Mouse (Mus musculus) liver, embryonic 13.5 days (tissue): Measurements from ENCODE around the gene Calm5. TPM values are rescaled to one million over a fixed set of nuclear protein-coding genes. Genes with fewer than 3 reads are reported as not detected.
"Not testable (repeated sequence)": the region's sequence is repeated elsewhere in the genome, so short reads cannot be mapped to it uniquely, and the experiment has no call there.

Experiments
- ATAC-seq: fragments of 200-750 bp; cut with Nextera tagmentation; 2 replicates; pipeline ENCODE4 v1.8.0; 2017; ENCODE audit warnings: low read depth, mild to moderate bottlenecking, moderate number of reproducible peaks, moderate library complexity
- DNase-seq: peaks from one replicate; pipeline ENCODE4 v3.0.0; 2022
- H3K27ac ChIP-seq: fragments of 300-500 bp; sonication (generic); 2 replicates; pipeline ENCODE4 v1.5.1; 2015; ENCODE audit warnings: moderate library complexity, mild to moderate bottlenecking, inconsistent platforms
- H3K27me3 ChIP-seq: fragments of 300-500 bp; sonication (generic); 2 replicates; pipeline ENCODE4 v1.6.1; 2015; ENCODE audit warnings: mild to moderate bottlenecking, inconsistent platforms
- H3K36me3 ChIP-seq: fragments of 300-500 bp; sonication (generic); 2 replicates; pipeline ENCODE4 v1.6.1; 2015; ENCODE audit warnings: mild to moderate bottlenecking, inconsistent platforms
- H3K4me1 ChIP-seq: fragments of 300-500 bp; sonication (generic); replicated peaks from 2 replicates; pipeline ENCODE4 v1.6.1; 2015; ENCODE audit warnings: inconsistent platforms
- H3K4me2 ChIP-seq: fragments of 300-500 bp; sonication (generic); 2 replicates; pipeline ENCODE4 v1.6.1; 2015; ENCODE audit warnings: inconsistent platforms, mild to moderate bottlenecking, moderate library complexity
- H3K4me3 ChIP-seq: fragments of 300-500 bp; sonication (generic); replicated peaks from 2 replicates; pipeline ENCODE4 v1.5.1; 2015; ENCODE audit warnings: mild to moderate bottlenecking, inconsistent platforms
- H3K9ac ChIP-seq: fragments of 300-500 bp; sonication (generic); 2 replicates; pipeline ENCODE4 v1.6.1; 2015; ENCODE audit warnings: mild to moderate bottlenecking, inconsistent platforms
- H3K9me3 ChIP-seq: fragments of 300-500 bp; sonication (generic); replicated peaks from 2 replicates; pipeline ENCODE4 v1.6.1; 2016; ENCODE audit warnings: inconsistent platforms
- WGBS: fragments of 180-500 bp; shearing (Covaris S2); methylation state at CpG from one replicate; pipeline ENCODE4 v1.1.7; 2015; ENCODE audit not compliant: insufficient replicate concordance; 5-methylcytosine and 5-hydroxymethylcytosine counted together
- polyA plus RNA-seq: library from polyadenylated mRNA; unstranded; fragments of >200 nt; fragmentation: Nextera tagmentation; extraction: Ambion mirVana; gene quantifications from 2 replicates; pipeline ENCODE4 v1.2.1, GENCODE M21; 2015

Gene Calm5
- not detected in 2 replicates for polyA plus RNA-seq

GRCm38 (mm10) chr13:3853648-3854333 is at the start of gene Calm5:
Gene Calm5 (plus strand): TSS chr13:3854173.
- 36% methylated on average over 3 of the region's 3 CpGs for WGBS
- DNase-seq, H3K4me2 ChIP-seq, H3K27me3 ChIP-seq, H3K9me3 ChIP-seq, H3K9ac ChIP-seq, H3K4me3 ChIP-seq, H3K4me1 ChIP-seq, H3K36me3 ChIP-seq, H3K27ac ChIP-seq: not testable (repeated sequence)
- ATAC-seq = 0 out of 2 replicates have a peak, but pooled peaks have one; percentile 45

GRCm38 (mm10) chr13:3804186-3804585 is 49.8 kb upstream of the Calm5 start, which contains the start of gene Calml3:
Gene Calml3 (minus strand): TSS chr13:3804316.
- no peak within 1 kb of the TSS for H3K4me3 ChIP-seq
- 75% methylated on average over 13 of the region's 13 CpGs for WGBS
- no peak within 1 kb of the TSS for H3K27ac ChIP-seq
- H3K9me3 ChIP-seq = no peaks in the 10 kb centered on the region
- H3K4me2 ChIP-seq = no peak within 1 kb of the TSS
- H3K9ac ChIP-seq = no peak within 1 kb of the TSS
- H3K4me1 ChIP-seq = peaks cover 5% of the 10 kb centered on the region; the same call in 1 of the 2 replicates
- H3K27me3 ChIP-seq = no peaks in the 10 kb centered on the region
- ATAC-seq = no peak
- no peaks in the 10 kb centered on the region for H3K36me3 ChIP-seq
- DNase-seq = no peak

- DNase-seq = no peak
- no peak overlapping the region for H3K9ac ChIP-seq
- WGBS = 59% methylated on average over 2 of the region's 2 CpGs
- peaks cover 5% of the 10 kb centered on the region; the same call in 1 of the 2 replicates for H3K4me1 ChIP-seq
- H3K27me3 ChIP-seq = no peaks in the 10 kb centered on the region
- no peak overlapping the region for H3K4me2 ChIP-seq
- H3K9me3 ChIP-seq = no peaks in the 10 kb centered on the region
- H3K36me3 ChIP-seq = no peaks in the 10 kb centered on the region
- ATAC-seq = no peak
- no peak overlapping the region for H3K27ac ChIP-seq
- H3K4me3 ChIP-seq = no peak overlapping the region
Observed at GRCm38 (mm10) chr13:3805132-3805531, 48.8 kb upstream of the Calm5 start.

GRCm38 (mm10) chr13:3805638-3806037 is 48.3 kb upstream of the Calm5 start:
- Histone ChIP-seq H3K9me3 (no peaks in the 10 kb centered on the region), H3K4me1 (peaks cover 5% of the 10 kb centered on the region; the same call in 1 of the 2 replicates), H3K9ac (no peak overlapping the region), H3K27me3 (no peaks in the 10 kb centered on the region), H3K4me2 (no peak overlapping the region), H3K36me3 (no peaks in the 10 kb centered on the region), H3K27ac (no peak overlapping the region), H3K4me3 (no peak overlapping the region)
- ATAC-seq (no peak), DNase-seq (no peak)
- 25% methylated on average over 5 of the region's 5 CpGs for WGBS

GRCm38 (mm10) chr13:3807131-3807827 is 46.7 kb upstream of the Calm5 start:
- peaks cover 5% of the 10 kb centered on the region; the same call in 1 of the 2 replicates for H3K4me1 ChIP-seq
- no peak overlapping the region for H3K4me2 ChIP-seq
- H3K27ac ChIP-seq = no peak overlapping the region
- no peak overlapping the region for H3K9ac ChIP-seq
- no peak overlapping the region for H3K4me3 ChIP-seq
- WGBS = 66% methylated on average over 7 of the region's 7 CpGs
- no peaks in the 10 kb centered on the region for H3K9me3 ChIP-seq
- H3K27me3 ChIP-seq = no peaks in the 10 kb centered on the region
- ATAC-seq (no peak), DNase-seq (no peak)
- no peaks in the 10 kb centered on the region for H3K36me3 ChIP-seq

GRCm38 (mm10) chr13:3818012-3818739 is 35.8 kb upstream of the Calm5 start:
- DNase-seq = no peak
- H3K4me1 ChIP-seq = no peaks in the 10 kb centered on the region
- no peak overlapping the region for H3K27ac ChIP-seq
- no peak overlapping the region for H3K4me2 ChIP-seq
- H3K9ac ChIP-seq = no peak overlapping the region
- WGBS = 46% methylated on average over 5 of the region's 5 CpGs
- H3K36me3 ChIP-seq = no peaks in the 10 kb centered on the region
- ATAC-seq = no peak
- no peaks in the 10 kb centered on the region for H3K27me3 ChIP-seq
- H3K9me3 ChIP-seq = no peaks in the 10 kb centered on the region
- no peak overlapping the region for H3K4me3 ChIP-seq

GRCm38 (mm10) chr13:3818740-3819076 is 35.3 kb upstream of the Calm5 start:
- H3K4me2 ChIP-seq = no peak overlapping the region
- WGBS = 83% methylated on average over 2 of the region's 2 CpGs
- H3K9ac ChIP-seq = no peak overlapping the region
- no peaks in the 10 kb centered on the region for H3K36me3 ChIP-seq
- no peak overlapping the region for H3K4me3 ChIP-seq
- ATAC-seq (no peak), DNase-seq (no peak)
- no peaks in the 10 kb centered on the region for H3K27me3 ChIP-seq
- no peaks in the 10 kb centered on the region for H3K4me1 ChIP-seq
- H3K27ac ChIP-seq = no peak overlapping the region
- H3K9me3 ChIP-seq = no peaks in the 10 kb centered on the region

- no peak overlapping the region for H3K4me2 ChIP-seq
- H3K9me3 ChIP-seq = no peaks in the 10 kb centered on the region
- no peak overlapping the region for H3K9ac ChIP-seq
- H3K4me3 ChIP-seq = no peak overlapping the region
- H3K27ac ChIP-seq = no peak overlapping the region
- DNase-seq = no peak
- no peaks in the 10 kb centered on the region for H3K27me3 ChIP-seq
- ATAC-seq = no peak
- no peaks in the 10 kb centered on the region for H3K4me1 ChIP-seq
- H3K36me3 ChIP-seq = no peaks in the 10 kb centered on the region
- 50% methylated on average over 4 of the region's 4 CpGs for WGBS
Observed at GRCm38 (mm10) chr13:3822105-3822504, 31.9 kb upstream of the Calm5 start.

GRCm38 (mm10) chr13:3825726-3826125 is 28.2 kb upstream of the Calm5 start:
- Histone ChIP-seq H3K4me2 (no peak overlapping the region), H3K27me3 (no peaks in the 10 kb centered on the region), H3K4me3 (no peak overlapping the region), H3K36me3 (no peaks in the 10 kb centered on the region), H3K27ac (no peak overlapping the region), H3K9ac (no peak overlapping the region), H3K9me3 (no peaks in the 10 kb centered on the region), H3K4me1 (no peaks in the 10 kb centered on the region)
- DNase-seq = no peak
- ATAC-seq = no peak

GRCm38 (mm10) chr13:3831546-3831945 is 22.4 kb upstream of the Calm5 start:
- 56% methylated on average over 5 of the region's 5 CpGs for WGBS
- Histone ChIP-seq H3K27ac (no peak overlapping the region), H3K4me1 (no peaks in the 10 kb centered on the region), H3K4me2 (no peak overlapping the region), H3K27me3 (no peaks in the 10 kb centered on the region), H3K4me3 (no peak overlapping the region), H3K9me3 (no peaks in the 10 kb centered on the region), H3K9ac (no peak overlapping the region), H3K36me3 (no peaks in the 10 kb centered on the region)
- DNase-seq = no peak
- ATAC-seq = no peak

- no peak for DNase-seq
- WGBS = 29% methylated on average over 1 of the region's 1 CpGs
Observed at GRCm38 (mm10) chr13:3831994-3832393, 22.0 kb upstream of the Calm5 start.

More at GRCm38 (mm10) chr13:3831994-3832393, 22.0 kb upstream of the Calm5 start:
- Histone ChIP-seq H3K27me3 (no peaks in the 10 kb centered on the region), H3K27ac (no peak overlapping the region), H3K4me3 (no peak overlapping the region), H3K9ac (no peak overlapping the region), H3K36me3 (no peaks in the 10 kb centered on the region), H3K4me1 (no peaks in the 10 kb centered on the region), H3K9me3 (no peaks in the 10 kb centered on the region), H3K4me2 (no peak overlapping the region)
- no peak for ATAC-seq
